ENCODE assay signal across 8 mouse cellular contexts in the genomic region with DNA sequence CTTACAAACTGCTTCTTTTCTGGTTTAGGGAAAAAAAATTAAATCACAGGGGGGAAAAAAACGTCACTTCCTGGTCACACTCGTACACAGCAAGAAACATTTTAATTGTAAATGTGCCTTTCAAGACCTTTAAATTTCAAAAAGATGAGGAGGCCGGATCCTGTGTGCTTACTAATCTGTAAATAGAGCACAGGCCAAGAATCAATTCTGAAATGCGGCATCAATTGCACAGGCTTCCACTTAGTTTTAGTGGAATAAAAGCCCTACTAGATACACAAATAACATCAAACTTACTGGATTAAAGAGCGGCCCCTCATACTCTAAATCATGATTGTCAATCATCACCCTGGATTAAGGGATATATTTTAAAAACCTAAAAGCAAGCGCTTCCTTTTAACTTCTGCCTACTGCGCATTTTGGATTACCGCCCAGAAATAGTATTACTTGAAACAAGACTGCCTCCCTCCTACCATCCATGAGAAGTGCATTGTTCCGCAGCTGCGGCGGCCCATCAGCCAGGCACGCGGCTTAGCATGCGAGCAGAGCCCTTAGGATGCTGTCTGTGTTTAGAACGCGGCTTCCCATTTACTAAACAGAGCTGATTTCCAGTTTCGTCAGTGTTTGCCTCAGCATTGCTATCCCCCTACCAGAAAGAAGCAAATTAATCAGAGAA.
DNase-seq lines count a peak whose midpoint lies in the region; ATAC-seq lines count a peak whose summit lies in the region.

No protein-coding gene starts in this region.

- H3K27ac ChIP-seq in forebrain, embryonic 12.5 days = peak overlapping the region; percentile 71
- no peak overlapping the region for H3K27ac ChIP-seq in heart, embryonic 15.5 days
- no peak overlapping the region for H3K27ac ChIP-seq in kidney, embryonic 16.5 days (ENCODE audit: low read length)
- H3K27ac ChIP-seq in limb, embryonic 12.5 days = no peak overlapping the region

- H3K27me3 ChIP-seq in forebrain, embryonic 12.5 days = peaks cover 18% of the 10 kb centered on the region
- H3K27me3 ChIP-seq in heart, embryonic 15.5 days = no peaks in the 10 kb centered on the region
- H3K27me3 ChIP-seq in kidney, embryonic 16.5 days (ENCODE audit: insufficient read depth, low read length) = no peaks in the 10 kb centered on the region
- H3K27me3 ChIP-seq in limb, embryonic 12.5 days = no peaks in the 10 kb centered on the region

- no peaks in the 10 kb centered on the region for H3K36me3 ChIP-seq in forebrain, embryonic 12.5 days (replicated peaks)
- no peaks in the 10 kb centered on the region for H3K36me3 ChIP-seq in heart, embryonic 15.5 days
- no peaks in the 10 kb centered on the region for H3K36me3 ChIP-seq in kidney, embryonic 16.5 days (ENCODE audit: insufficient read depth, low read length)
- no peaks in the 10 kb centered on the region for H3K36me3 ChIP-seq in limb, embryonic 12.5 days

- H3K4me3 ChIP-seq in forebrain, embryonic 12.5 days (replicated peaks) = no peak overlapping the region; the same call in 1 of the 2 replicates
- H3K4me3 ChIP-seq in heart, embryonic 15.5 days = peak overlapping the region; percentile 36
- peak overlapping the region; percentile 8; the same call in 1 of the 2 replicates for H3K4me3 ChIP-seq in kidney, embryonic 16.5 days (ENCODE audit: low read length)
- H3K4me3 ChIP-seq in limb, embryonic 12.5 days (replicated peaks) = peak overlapping the region; percentile 21

- peak; percentile 91 for ATAC-seq in forebrain, embryonic 12.5 days (ENCODE audit: low FRiP score)
- no peak for ATAC-seq in heart, embryonic 15.5 days (replicated peaks; ENCODE audit: insufficient number of reproducible peaks, insufficient read depth, low FRiP score, low read depth)
- peak; percentile 75; the same call in 1 of the 2 replicates for ATAC-seq in kidney, embryonic 16.5 days (ENCODE audit: low FRiP score, low TSS enrichment)
- ATAC-seq in limb, embryonic 12.5 days (ENCODE audit: insufficient number of reproducible peaks, insufficient read depth, low FRiP score, low TSS enrichment, low read depth) = peak; percentile 81; the same call in 1 of the 2 replicates

- DNase-seq in thymus, postnatal 14 days = peak; percentile 15
- DNase-seq in thymus, postnatal 36 days = no peak
- DNase-seq in neural tube, embryonic 10.5 days (ENCODE audit: extremely low spot score, low spot score) = peak; percentile 58
- DNase-seq in testis, postnatal 10 days (ENCODE audit: low spot score) = peak; percentile 68

- H3K4me1 ChIP-seq in forebrain, embryonic 12.5 days = peaks cover 28% of the 10 kb centered on the region
- H3K4me1 ChIP-seq in heart, embryonic 15.5 days (replicated peaks) = peaks cover 11% of the 10 kb centered on the region
- H3K4me1 ChIP-seq in kidney, embryonic 16.5 days (ENCODE audit: insufficient read depth, low read length) = 0 out of 2 replicates have a peak, but pooled peaks cover 4% of the 10 kb centered on the region
- peaks cover 6% of the 10 kb centered on the region; the same call in 1 of the 2 replicates for H3K4me1 ChIP-seq in limb, embryonic 12.5 days (replicated peaks)

- H3K9me3 ChIP-seq in forebrain, embryonic 12.5 days = no peaks in the 10 kb centered on the region
- H3K9me3 ChIP-seq in heart, embryonic 15.5 days (replicated peaks) = no peaks in the 10 kb centered on the region
- H3K9me3 ChIP-seq in kidney, embryonic 16.5 days (ENCODE audit: low read length) = no peaks in the 10 kb centered on the region
- H3K9me3 ChIP-seq in limb, embryonic 12.5 days = no peaks in the 10 kb centered on the region

- H3K4me2 ChIP-seq in forebrain, embryonic 12.5 days = peak overlapping the region; percentile 52
- H3K4me2 ChIP-seq in heart, embryonic 15.5 days = peak overlapping the region; percentile 58
- peak overlapping the region; percentile 42 for H3K4me2 ChIP-seq in kidney, embryonic 16.5 days (replicated peaks; ENCODE audit: low read depth, low read length)
- peak overlapping the region; percentile 50 for H3K4me2 ChIP-seq in limb, embryonic 12.5 days

- H3K9ac ChIP-seq in forebrain, embryonic 12.5 days = no peak overlapping the region
- no peak overlapping the region for H3K9ac ChIP-seq in heart, embryonic 15.5 days
- H3K9ac ChIP-seq in kidney, embryonic 16.5 days (replicated peaks; ENCODE audit: low read length) = no peak overlapping the region; the same call in 1 of the 2 replicates
- no peak overlapping the region for H3K9ac ChIP-seq in limb, embryonic 12.5 days (replicated peaks)

- WGBS in forebrain, embryonic 12.5 days = 5% methylated on average over 17 of the region's 17 CpGs
- WGBS in heart, embryonic 15.5 days = 13% methylated on average over 17 of the region's 17 CpGs
- WGBS in kidney, embryonic 16.5 days = 16% methylated on average over 17 of the region's 17 CpGs
- 16% methylated on average over 17 of the region's 17 CpGs for WGBS in limb, embryonic 12.5 days

Comparison
In these comparisons a context has a peak if more than half of its experiments do, and no peak if none do; other contexts are left out.
1. DNase-seq: peak in thymus, postnatal 14 days (single experiment), neural tube, embryonic 10.5 days (single experiment) and testis, postnatal 10 days (single experiment); none in thymus, postnatal 36 days (0 of 2).
2. Peak in every context shown above with its lines, with median percentiles within 50 percentile points of each other: H3K4me2 ChIP-seq.